Mouse (Mus musculus) left cerebral cortex, adult 6 months (tissue): ENCODE results near the gene Kcna2. TPM values are rescaled to one million over a fixed set of nuclear protein-coding genes. Genes with fewer than 3 reads are reported as not detected.

Experiments used
- long read RNA-seq, 2 experiments: library from polyadenylated mRNA; unstranded; transcript quantifications; one replicate each; pipeline ENCODE4 v2.0.0; 2019 to 2020
- polyA plus RNA-seq: library from polyadenylated mRNA; unstranded; fragments of <200 nt; fragmentation: Nextera tagmentation; gene quantifications from 2 replicates; pipeline ENCODE4 v1.2.3, GENCODE M21; 2021

Gene Kcna2
- polyA plus RNA-seq, result 16.7 and 20.3 TPM in 2 replicates
- long read RNA-seq, experiment 1, partial matches to known transcripts, result 0 of 55 reads
- long read RNA-seq, experiment 1, other reads (novel, unspliced or antisense), result 54 of 55 reads
- long read RNA-seq, experiment 2, full-length matches to known transcripts, result 1 of 64 reads
- long read RNA-seq, experiment 2, partial matches to known transcripts, result 0 of 64 reads
- long read RNA-seq, experiment 2, other reads (novel, unspliced or antisense), result 63 of 64 reads

DNA sequence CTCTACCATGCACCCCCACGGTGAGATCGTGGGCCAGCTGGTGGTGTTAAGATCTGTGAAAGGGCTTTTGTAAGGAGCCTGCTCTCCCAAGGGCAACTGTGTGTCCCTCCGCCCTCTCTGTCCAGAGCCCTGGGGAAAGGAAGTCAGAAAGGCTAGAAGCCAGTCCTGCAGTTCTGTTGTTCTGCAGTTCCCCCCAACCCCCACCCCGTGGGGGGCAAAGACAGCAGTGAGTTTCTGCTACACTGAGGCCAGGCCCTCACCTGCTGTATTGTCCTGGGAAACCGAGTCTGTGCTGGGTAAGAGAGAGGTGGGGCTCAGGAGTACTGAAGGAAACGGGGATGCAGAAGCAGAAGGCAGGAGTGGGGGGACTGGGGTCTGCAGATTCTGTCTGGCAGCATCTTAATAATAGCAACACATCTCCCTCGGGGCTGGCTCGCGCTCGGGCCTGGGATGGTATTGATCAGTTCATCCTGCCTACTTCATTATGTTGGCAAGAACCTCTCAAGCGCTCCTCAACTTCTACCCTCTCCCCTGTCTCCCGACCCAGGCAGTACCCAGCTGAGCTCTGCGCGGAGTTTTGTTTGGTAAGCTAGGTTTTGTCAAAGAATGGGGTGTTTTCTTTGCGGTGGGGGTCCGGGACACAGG lies at the start of gene Kcna2:
Gene Kcna2, plus strand, starts transcription at position 336 of the 645 bp plus-strand sequence.

Other genes starting within 250 kb of the Kcna2 start
- 3.5 and 15.2 TPM in 2 replicates for gene Kcna3, start 65.0 kb upstream of the Kcna2 start, polyA plus RNA-seq
- gene Kcna10, start 81.9 kb downstream of the Kcna2 start, polyA plus RNA-seq, result 0.32 TPM in 1 of 2 replicates, not detected in the other
- not detected in 2 replicates for gene Cym, start 120.6 kb downstream of the Kcna2 start, polyA plus RNA-seq
- gene A630076J17Rik, start 129.5 kb downstream of the Kcna2 start, polyA plus RNA-seq, result not detected in 2 replicates
- gene Prok1, start 138.6 kb downstream of the Kcna2 start, polyA plus RNA-seq, result not detected in 2 replicates
- 271 and 346 TPM in 2 replicates for gene Lamtor5, start 177.7 kb downstream of the Kcna2 start, polyA plus RNA-seq
- gene Slc16a4, start 190.1 kb downstream of the Kcna2 start, polyA plus RNA-seq, result 1.1 and 1.8 TPM in 2 replicates
- 10.6 and 11.0 TPM in 2 replicates for gene Rbm15, start 232.5 kb downstream of the Kcna2 start, polyA plus RNA-seq